Mouse (Mus musculus) ovary, postnatal 36 days (tissue): ENCODE measurements around the gene P2ry6.

Experiments used
- DNase-seq: peaks from one replicate; pipeline ENCODE4 v3.0.0; 2022; ENCODE audit warnings: low spot score, mixed read lengths

The P2ry6 gene

DNA sequence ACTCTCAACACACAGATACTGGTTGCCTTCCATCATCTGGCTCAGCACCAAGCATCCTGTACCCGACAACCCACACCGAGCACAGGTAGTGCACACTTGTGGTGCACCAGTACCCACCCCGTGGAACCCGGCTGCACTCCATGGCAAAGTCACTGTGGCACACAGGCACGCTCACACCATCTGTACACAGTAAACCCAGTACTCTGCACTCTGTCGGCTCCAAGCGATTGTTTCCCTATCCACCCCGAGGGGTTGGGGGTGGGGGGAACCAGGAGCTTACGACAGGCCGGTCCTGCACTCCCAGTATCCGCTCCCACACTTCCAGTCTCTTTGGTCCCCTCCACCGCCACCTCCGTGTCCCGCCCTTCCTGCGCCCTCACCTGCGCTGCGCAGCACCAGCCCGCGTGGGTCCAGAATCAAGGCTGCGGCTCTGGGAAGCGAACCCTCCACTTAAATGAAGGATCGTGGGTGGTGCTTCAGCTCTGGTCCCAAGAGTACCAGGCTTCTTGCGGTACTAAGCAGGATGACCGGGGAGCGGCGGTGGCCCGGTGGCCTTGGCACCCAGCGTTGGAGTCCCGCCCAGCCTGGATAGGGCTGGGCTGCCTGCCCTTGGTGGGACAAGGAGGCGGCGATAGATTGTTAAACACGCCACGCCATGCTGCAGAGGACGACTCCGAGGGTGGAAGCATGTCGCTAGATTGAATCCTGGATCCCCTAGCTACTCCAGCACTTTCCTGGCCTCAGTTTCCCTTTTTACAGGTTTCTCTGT lies at the start of gene P2ry6:
P2ry6 (minus strand) TSS at position 515 of the 769 bp plus-strand sequence.
- DNase-seq: peak; percentile 73

DNA sequence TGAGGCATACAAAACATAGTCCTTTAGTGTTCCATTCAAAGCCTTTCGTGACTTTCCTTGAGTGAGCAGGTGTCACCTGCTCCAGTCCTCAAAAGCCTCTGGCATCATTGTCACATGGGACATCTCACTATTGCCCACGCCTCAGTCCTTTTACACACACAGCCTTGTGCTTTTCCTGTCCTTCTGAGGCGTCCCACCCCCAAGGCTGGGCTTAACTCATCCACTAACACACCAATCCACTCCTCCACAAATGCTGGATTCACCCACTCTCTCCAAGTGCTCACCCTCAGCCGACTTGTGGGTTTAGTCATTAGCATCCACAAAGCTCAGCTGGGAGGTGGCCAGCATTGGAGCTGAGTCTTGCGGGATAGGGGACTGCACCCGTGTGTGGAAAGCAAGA lies 43.0 kb upstream of the P2ry6 start:
- DNase-seq: no peak

DNA sequence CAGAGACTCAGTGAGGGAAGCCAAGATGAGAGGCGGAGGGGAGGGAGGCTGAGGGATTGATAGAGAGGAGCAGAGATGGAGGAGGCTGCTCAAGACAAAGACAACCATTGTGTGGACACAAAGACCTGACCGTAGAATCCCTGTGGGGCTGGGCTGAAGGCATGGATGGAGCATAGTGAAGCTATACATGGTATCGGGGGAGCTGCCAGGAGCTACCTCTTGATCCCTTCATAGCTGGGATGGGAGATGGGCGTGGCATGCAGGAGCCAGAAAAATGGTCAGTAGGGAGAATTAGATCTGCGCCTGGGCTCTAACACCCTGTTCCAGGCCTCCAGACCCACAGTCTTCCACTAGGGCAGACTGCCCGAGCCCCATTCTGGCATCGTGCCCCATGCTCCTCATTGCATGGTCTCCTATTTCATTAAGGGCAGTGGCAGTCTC lies 42.6 kb upstream of the P2ry6 start:
- DNase-seq: no peak

DNA sequence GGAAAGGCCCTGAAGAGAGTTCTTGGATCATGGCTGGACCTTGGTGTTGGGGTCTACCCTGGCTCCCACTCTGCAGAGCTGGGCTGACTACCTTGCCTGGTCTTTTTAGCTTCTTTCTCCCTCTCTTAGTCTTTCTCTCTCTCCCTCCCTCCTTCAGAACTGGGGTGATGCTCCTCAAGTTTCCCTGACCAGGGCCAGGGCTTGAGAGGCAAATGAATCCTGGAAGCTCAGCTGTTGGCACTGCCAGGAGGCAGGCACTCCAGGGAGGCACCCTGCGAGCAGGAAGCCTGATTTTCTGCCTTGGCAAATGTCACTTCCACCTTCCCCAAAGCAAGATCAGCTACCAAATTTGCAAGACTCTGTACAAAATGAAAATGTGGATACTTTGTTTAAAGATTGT lies 40.5 kb upstream of the P2ry6 start:
- DNase-seq: no peak

DNA sequence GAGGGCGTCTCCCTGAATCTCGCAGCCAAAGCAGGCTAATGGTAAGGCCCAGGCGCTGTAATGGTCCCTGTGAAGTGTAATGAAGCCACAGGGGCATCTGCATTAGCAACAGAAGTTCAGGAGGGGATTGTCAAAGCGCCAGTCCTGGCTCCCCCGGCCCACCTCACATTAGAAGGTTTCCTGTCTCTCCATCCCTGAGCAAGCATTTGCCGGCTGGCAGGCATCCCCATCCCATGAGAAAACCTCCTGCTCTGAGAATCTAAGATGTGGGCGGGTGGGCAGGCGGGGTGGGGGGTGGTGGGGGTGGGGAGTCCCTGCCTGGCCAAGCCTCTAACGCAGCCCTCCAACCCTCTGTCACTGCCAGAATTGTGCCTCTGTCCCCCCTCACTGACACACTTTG lies 39.6 kb upstream of the P2ry6 start:
- DNase-seq: no peak

DNA sequence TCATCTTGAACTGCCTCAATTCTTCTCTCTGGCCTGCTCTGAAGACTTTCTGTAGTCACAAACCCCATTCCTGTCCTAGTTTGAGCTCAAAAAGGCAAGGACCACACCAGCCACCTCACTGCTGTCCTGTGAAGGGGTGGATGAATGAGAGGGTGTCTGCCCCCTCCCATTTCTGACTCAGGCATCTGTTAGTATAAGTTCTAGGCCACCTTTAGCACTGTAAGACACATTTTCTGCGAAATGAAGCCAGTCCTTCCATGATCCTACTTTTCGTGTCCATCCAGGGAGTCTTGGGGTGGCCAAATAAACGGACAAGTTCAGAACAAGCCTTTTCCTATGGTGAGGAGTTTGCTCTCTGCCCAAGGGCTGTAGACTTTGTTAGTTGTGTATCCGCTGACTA lies 38.1 kb upstream of the P2ry6 start, which contains the start of gene P2ry2:
P2ry2 (minus strand) TSS at position 326 of the 400 bp plus-strand sequence.
- no peak for DNase-seq

DNA sequence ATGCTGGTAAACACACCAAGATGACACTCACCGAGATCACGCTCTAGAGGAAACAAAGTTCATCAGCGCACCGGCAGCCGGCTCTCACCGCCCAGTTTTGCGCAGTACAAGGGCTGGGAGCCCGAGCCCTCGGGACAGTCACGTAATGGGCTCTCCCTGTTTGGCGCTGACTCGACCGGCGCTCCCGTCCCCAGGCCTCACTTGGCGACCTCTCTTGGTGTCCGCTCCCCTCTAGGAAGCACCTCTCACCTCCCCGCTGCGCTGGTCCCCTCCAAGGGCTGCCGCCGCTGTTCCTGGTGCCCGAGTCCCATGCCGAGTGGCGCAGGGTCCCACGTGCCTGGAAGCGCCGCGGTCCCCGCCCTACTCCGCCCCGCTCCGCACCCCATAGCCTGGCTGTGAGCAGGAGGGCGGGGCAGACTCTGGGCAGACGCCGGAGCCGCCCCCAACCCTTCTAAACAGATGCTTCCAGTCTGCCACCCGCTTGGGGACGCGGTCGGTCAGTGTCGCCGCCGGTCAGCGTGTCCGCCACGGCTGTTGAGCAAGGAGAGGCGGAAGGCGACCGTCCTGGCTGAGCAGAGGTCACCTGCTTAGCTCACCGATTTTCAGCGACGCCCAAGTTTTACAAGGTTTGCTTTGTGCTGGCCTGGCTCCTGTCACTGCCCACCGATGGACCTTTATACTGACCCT lies 37.4 kb upstream of the P2ry6 start:
- peak; percentile 68 for DNase-seq

DNA sequence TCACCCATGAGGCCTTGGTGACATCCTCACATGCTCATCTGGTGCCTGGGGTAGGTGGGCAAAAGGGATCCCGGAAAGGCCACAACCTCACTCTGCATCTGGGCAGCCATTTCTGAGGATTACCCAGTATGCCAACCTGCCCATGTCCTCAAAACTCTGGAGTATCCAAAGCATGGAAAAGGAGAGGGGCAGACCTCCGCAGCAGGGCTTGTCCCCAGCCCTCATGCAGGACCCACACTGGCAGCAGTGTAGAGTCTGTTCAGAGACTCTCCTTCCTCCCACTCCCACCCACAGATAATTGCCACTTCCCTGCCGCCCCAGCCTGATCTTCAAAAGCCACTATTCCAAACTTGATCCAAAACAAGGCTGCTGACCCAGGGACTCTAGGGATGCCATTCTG lies 36.3 kb upstream of the P2ry6 start:
- DNase-seq: no peak

DNA sequence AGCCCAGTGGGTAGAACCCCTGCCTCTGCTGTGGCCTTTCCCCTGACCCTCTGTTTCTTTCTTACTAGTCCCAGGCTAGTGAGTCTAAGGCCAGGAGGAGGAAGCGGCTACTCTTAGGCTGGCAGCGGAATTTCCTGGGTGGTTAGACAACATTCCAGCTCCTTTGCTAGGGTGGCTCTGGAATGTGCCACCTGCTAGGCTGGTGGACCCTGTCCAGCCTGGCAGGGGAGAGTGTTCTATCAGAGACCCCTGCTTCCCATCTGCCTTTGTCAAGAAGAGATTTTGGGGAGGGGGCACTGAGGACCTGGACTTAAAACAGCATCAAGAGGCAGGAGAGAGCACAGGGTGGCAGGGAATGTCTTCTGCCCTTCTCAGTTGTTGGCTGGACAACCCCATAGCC lies 31.8 kb upstream of the P2ry6 start:
- no peak for DNase-seq

DNA sequence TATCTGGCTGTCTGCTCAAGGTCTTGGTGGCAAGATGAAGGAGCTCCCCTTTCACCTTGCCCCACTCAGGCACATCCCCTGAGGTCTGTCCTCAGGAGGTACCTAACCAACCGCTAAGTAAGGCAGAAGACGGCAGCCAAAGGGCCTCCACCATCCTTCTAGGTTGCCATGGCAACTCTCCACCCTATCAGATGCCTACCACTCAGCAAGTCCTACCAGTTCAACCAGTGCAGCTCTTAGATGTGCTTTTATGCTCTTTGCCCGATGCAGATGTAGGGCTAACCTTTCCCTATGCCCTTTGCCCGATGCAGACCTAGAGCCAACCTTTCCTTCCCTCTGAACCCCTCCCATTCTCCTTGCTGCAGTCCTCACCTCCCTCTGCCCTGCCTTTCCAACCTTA lies 30.7 kb upstream of the P2ry6 start:
- DNase-seq: no peak

DNA sequence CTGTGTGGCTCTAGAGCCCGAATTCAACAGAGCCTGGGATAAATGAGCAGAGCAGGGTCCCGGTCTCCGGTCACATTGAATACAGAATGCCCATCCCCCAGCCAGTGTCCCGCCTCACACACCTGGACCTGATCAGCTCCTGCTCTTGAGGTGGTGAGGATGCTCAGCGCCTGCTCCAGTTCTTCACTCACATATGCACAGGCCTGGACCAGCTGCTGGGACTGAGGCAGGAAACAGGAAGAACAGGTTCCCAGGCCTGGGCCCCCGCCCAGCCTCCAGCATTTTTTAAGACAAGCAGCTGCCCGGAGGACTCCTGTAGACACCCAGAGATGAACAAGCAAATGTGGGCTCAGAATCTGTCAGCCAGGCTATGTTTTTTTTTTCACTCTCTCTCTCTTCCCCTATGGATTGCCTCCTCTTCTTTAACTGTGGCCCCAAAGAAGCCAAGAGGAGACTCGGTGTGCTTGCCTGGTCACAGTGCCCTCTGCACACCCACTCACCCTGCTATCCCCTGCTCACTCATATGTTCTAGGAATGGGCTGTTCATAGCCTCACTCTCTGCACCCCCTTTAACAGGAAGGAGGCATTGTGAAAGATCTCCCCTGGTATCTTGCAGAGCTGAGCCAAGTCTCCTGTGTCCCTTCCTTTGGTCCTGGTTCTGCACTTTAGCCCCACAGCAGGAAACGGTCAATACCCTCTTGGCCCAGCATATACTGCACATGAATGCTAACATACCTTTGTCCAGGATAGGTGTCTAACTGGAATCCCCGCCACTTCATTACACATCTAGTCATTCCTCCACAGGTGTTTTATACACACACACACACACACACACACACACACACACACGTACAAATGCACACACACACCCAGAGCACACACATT lies 29.2 kb upstream of the P2ry6 start:
- no peak for DNase-seq

DNA sequence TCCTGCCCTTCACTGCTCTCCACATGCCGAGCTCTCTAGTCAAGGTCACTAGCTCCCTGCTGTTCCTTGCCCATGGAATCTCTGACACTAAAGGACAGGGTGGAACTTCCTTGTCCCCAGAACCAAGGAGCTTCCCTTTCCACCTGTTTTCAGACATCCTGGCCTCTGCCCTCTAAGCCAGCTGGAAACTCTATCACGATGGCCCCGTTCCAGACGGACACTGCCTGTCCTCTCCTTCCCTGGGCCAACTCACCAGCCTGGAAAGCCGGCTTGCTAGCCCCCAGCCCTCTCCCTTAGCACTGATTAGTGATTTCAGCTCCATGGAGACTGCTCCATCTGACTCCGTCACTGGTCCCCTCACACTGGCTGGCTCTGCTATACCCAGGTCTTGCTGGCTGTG lies 27.8 kb upstream of the P2ry6 start:
- no peak for DNase-seq

DNA sequence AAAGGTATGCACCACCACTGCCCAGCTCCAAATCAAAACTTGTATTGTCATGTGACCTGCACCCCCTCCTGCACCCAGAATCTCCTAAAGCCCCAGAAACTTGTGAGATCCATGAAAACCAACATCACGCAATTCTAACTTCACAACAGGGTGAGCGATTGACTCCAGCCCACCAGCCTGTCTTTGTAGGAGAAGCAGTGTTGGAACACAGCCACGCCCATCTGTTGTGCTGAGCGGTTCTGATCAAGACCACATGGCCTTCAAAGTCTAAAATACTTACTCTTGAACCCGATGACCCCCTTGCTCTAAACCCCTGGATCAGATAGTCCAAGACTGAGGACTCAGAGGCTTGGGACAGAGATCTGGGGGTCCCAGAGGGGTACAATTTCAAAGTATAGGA lies 25.2 kb upstream of the P2ry6 start:
- no peak for DNase-seq

DNA sequence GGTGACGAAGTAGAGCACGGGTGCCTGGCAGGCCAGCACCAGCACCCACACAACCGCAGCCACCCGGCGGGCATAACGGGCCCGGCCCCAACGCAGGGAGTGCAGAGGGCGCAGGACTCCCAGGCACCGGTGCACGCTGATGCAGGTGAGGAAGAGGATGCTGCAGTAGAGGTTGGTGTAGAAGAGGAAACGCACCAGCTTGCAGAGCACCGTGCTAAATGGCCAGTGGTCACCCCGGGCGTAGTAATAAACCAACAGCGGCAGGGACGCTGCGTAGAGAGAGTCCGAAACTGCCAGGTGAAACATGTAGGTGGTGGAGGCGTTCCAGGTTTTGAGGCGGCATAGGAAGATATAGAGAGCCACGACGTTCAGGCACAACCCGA lies 24.1 kb upstream of the P2ry6 start:
- no peak for DNase-seq

DNA sequence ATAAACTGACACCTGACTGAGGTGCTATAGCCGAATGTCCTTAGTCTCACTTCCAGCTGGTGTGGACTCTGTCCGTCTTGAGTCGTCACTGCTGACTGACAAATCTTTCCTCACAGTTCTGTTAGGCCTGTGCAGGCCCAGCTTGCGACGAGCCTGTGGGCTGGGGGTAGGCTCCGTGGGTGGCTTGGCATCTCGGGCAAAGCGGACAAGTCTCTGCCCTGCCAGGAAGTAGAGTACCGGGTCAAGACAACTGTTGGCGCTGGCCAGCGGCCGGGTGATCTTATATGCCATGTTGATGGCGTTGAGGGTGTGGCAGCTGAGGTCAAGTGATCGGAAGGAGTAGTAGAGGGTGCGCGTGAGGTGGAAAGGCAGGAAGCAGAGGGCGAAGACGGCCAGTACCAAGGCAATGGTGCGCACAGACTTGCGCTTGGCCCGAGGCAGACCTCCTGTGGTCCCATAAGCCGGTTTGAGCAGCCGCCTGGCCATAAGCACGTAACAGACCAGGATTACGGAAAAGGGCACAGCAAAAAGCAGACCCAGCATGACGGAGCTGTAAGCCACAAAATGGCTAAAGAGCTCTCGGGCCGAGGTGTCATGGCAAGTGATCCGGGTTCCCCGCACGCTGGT lies 23.6 kb upstream of the P2ry6 start:
- no peak for DNase-seq

DNA sequence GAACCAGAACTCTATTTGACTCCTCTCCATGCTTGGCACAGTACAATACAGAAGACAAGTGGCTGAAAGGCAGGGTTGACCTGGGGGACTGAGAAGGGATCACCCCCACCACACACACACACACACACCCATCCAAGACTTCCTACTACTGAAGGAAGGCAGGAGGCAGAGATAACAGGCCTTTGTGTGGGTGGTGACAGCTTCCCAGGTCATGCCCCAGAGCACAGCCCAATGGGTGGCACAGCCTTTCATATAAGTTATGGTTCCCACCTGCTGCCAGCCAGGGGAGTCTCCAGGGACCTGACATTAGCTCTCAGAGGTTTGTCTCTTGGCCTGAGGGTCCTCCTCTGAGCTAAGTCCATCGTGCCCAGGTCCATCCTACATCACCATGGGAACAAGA lies 22.8 kb upstream of the P2ry6 start:
- no peak for DNase-seq

DNA sequence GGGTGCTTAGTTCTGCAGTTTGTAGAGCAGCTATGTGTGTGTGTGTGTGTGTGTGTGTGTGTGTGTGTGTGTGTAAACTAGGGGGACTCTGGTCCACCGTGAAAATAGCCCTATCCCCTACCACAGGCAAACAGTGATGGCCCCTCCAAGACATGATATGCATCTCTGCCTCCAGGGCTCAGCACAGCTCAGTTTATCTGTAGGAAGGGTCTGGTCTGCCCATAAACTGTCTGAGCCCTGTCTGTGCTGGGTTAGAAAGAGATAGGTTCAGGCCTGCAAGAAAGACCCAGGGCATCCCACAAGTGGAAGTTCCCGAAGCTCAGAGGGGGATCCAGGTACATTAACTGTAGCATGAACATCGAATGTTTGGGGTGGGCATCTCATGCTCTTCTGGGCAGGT lies 21.5 kb upstream of the P2ry6 start:
- DNase-seq: no peak

DNA sequence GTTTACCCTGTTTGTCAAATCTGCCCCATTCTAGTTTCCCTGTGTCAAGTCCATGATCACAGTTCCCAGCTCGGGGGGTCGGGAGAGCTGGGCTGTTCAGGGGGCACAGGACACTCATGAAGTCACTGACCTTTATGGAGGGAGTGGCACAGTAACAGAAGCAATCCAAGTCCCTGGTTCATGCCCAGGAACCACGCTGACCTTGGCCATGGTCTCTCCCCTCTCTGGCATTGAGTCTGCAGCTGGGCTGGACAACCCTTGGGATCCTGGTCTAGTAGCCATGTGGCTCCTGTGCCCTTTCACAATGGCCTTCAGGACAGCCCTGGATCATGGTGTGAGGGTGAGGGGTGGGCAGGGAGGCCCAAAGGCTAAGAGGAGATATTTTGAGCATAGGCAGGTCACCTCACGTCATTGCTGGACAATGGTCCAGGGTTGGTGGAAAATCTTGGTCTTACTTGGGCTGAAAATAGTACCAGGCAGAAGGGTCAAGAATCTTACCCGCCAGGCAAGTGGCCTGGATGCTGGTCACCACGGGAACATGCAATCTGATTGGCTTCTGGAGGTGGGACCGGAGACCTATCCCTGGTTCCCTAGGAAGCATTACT lies 20.9 kb upstream of the P2ry6 start:
- DNase-seq: peak; percentile 36

DNA sequence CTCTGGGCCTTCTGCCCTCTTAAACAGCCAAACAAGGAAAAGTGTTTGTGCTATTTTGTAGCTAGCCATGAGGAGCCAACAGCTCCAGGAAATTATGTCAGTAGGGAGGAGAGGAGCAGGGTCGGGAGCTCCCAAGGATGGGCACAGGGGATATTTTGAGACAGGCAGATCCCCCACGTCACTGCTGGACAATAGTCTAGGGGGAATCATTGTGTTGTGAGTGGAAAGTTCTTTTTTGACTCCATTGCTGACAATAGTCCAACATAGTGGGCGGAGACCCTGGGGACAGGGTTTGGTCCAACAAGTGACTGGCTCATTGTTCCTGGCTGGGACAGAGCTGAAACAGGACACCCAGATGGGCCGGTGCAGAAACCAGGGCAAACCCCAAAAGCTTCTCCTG lies 18.7 kb upstream of the P2ry6 start:
- no peak for DNase-seq

DNA sequence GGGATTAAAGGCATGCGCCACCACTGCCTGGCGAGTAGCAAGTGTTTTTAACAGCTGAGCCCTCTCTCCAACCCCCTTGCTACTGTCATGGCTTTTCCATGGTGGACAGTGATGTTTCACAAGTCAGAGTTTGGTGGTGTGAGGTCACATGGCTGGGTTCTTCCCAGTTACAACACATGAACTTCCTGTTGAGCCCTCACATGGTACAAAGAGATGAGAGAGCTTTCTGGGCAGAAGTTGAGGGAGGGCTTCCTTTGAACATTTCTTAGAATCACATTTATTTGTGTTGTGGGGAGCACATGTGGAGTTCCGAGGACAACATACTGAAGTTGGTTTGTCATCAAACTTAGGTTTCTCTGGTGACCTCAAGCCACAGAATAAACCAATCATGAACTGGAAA lies 17.5 kb upstream of the P2ry6 start:
- no peak for DNase-seq

DNA sequence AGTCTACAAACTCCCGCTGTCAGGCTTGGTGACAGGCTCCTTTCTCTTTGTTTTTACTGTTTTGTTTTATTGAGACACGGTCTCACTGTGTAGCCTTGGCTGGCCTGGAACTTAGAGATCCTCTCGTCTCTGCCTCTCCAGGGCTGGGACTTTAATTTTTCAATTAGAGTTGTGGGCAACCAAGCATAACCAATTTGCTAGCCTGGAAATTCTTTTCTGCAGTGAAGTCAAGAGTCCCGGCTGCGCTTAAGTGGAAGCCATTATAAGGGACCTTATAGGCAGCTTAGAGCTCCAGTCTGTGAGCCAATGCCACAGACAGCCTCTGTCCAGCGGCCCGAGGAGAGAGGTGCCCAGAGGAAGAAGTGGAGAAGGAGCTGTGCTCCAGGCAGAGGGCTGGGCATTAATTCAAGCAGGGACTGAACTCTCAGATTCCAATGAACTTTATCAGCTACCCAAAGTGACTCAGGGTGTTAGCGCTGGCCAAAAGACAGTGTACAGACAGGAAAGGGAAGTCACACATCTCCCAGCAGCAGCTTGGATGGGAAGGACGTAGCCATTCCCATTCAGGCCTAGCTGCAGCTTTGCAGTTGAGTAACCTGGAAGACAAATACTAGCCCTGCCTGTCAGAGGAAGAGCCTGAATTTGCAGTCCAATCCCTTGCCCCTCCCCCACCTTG lies 16.3 kb upstream of the P2ry6 start:
- no peak for DNase-seq
